ENCODE assay signal across 14 mouse cellular contexts in genomic region chr3:107763552-107763951, GRCm38 (mm10).
"Had no signal": no experiment of that assay in that cellular context is flagged by ENCODE, and none has a peak within 500 bp of the region (broad histone marks: within the 10 kb centered on the region; RNA-seq: fewer than 3 reads in every experiment).

No protein-coding gene starts in this region.

- ATAC-seq: midbrain, embryonic 13.5 days; midbrain, embryonic 15.5 days had no signal

- H3K4me3 ChIP-seq: megakaryocyte, embryonic 14.5 days; midbrain, embryonic 13.5 days; midbrain, embryonic 15.5 days; neural tube, embryonic 12.5 days; stomach, embryonic 15.5 days had no signal

- H3K27ac ChIP-seq: midbrain, embryonic 13.5 days; midbrain, embryonic 15.5 days; neural tube, embryonic 12.5 days; stomach, embryonic 15.5 days; stomach, postnatal 0 days had no signal

- DNase-seq: lung, adult 18-20 months; lung, embryonic 14.5 days; lung, postnatal 10 days; lung, postnatal 4 days; right cerebral cortex, postnatal 14 days; thymus, adult 2 months; thymus, postnatal 25 days; thymus, postnatal 4 days had no signal
